Mouse (Mus musculus): ENCODE measurements around the gene Tmem259.

Gene Tmem259

DNA sequence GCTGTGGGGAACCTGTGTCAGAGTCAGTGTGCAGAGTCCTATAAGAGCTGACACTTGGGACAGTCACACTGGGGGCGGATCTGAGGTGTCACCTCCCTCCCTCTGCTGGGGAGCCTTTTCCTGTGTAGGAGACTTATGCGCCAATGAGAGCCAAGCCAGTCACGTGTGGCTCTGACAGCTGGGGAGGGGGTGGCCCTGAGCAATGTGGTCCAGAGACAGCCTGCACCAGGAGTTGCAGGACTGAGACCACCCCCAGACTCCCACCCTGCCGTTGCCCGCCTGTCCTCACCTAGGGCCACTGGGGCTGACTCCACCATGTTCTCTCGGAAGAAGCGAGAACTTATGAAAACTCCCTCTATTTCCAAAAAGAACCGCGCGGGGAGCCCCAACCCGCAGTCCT, 32.4 kb upstream of the Tmem259 start, which contains the start of gene Arhgap45:
Arhgap45 (plus strand) TSS at position 143 of the 400 bp plus-strand sequence.
- no peak for DNase-seq (ENCODE audit: low read depth, low spot score)

DNA sequence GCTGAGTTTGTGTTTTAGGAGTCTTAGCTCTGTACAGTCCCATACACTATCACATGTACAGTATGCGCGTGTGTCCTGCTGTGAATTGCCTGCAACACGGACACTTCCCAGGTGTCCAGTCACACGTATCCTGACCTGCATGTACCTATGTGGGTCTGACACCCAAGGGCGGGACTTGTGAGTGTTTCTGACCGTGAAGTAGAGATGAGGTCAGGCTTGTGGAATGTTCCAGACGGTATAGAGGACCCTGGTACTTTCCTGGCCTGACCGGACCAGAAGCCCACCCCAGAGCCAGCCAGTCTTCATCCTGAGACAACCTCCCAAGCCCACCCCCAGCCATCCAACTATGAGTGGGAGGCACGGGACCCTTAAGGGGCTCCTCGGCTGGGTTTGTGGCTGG, 31.5 kb upstream of the Tmem259 start:
- DNase-seq (ENCODE audit: low read depth, low spot score), result no peak

DNA sequence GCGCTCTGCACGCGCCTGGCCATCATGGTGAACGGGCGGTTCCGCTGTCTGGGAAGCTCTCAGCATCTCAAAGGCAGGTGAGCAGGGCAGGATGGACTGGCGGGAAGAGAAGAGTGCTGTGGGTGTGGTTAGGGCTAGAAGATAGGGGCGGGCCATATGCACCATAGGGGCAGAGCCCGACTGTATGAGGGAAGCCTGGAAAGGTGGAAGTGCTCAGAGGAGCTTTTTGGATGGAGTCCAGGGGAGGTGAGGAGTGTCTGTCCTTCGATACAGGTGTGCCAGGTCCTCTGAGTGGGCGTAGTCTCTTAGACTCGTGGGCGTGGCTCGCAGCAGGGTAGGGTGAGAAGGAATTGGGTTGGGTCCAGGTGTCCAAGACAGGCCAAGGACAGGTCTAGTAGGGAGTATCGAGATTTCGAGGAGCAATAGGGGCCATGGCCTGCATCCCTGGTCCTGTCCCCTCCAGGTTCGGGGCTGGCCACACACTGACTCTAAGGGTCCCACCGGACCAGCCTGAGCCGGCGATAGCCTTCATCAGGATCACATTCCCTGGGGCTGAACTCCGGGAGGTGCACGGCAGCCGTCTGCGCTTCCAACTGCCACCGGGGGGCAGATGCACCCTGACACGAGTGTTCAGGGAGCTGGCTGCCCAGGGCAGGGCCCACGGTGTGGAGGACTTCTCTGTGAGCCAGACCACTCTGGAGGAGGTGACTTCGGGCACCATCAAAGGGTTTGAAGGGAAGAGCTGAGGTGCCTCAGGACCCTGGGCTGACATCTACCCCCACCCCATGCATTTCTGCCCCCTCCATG, 30.6 kb upstream of the Tmem259 start:
- DNase-seq (ENCODE audit: low read depth, low spot score), result no peak

DNA sequence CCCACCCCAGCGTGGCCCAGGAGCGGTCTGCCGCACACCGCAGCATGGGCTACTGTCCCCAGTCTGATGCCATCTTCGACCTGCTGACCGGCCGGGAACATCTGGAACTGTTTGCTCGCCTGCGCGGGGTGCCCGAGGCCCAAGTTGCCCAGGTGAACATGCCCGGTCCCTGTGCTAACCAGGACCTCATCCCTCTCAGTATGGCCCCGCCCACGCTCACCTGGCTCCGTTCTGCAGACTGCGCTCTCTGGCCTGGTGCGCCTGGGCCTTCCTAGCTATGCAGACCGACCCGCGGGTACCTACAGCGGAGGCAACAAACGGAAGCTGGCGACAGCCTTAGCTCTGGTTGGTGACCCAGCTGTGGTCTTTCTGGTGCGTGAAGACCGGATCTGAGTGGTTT, 29.5 kb upstream of the Tmem259 start:
- DNase-seq (ENCODE audit: low read depth, low spot score), result no peak

DNA sequence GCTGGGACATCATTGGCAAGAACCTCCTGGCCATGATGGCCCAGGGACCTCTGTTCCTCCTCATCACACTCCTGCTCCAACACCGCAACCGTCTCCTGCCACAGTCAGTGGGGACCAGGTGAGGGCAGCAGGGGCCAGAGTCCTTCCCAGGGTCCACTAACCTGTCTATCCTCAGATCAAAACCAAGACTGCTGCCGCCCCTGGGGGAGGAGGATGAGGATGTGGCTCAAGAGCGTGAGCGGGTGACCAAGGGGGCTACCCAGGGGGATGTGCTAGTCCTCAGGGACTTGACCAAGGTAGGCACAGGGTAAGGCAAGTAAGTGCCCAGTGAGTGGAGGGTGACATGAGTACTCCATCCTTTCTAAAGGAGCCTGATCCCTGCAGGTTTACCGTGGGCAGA, 27.6 kb upstream of the Tmem259 start:
- no peak for DNase-seq (ENCODE audit: low read depth, low spot score)

DNA sequence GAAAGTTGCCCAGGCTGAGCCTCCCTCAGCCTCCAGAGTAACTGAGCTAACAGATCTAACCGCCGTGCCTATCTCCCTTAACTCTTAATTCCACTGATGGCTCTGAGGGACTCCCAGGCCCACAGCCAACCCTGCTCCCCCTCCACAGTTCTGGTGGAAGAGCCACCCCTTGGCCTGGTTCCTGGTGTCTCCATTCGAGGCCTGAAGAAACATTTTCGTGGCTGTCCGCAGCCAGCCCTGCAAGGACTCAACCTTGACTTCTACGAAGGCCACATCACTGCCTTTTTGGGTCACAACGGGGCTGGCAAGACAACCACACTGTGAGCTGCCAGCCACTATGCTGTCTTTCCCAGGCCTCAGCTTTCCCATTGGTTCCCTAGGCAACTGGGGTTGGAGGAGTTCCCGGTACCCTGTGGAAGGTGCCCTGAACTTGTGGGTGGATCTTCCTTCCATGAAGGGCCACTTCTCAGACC, 20.1 kb upstream of the Tmem259 start:
- no peak for DNase-seq (ENCODE audit: low read depth, low spot score)

DNA sequence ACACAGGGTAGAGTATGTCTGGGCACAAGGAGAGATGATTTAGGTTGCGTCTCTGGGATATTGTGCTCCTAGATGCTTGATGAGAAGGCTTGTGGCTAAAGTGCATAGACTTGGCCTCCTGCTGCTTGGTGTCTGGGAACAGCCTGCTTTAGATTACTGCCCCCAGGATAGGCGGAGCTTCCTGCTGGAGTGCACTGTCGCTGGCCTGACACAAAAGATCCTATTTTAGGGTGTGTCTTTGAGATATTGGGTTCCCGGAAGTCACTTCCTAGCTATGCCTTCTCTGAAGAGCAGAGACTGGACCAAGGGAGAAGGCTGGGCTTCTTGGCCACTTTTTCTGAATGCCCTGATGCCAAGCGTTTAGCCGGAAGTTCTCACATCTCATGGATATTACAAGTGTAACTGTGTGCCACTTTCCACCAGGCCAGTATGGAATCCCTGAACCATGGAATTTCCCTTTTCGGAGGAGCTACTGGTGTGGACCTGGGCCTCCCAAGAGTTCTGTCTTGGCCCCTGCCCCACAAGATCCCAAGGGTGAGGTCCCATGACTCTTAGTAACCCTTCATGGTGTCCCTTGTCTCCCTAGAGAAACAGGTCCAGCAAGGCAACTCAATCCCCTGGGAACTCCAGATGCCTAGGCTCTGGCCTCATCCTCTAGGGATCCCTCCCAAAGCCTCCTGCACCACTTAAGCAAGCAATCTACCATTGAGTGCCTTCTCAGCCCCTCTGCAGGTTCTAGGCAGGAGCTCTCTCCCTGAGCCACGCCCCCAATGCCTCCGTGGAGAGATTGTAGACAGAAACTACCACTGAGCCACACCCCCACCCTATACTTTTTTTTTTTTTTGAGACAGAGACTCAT, 19.5 kb upstream of the Tmem259 start:
- DNase-seq (ENCODE audit: low read depth, low spot score), result no peak

DNA sequence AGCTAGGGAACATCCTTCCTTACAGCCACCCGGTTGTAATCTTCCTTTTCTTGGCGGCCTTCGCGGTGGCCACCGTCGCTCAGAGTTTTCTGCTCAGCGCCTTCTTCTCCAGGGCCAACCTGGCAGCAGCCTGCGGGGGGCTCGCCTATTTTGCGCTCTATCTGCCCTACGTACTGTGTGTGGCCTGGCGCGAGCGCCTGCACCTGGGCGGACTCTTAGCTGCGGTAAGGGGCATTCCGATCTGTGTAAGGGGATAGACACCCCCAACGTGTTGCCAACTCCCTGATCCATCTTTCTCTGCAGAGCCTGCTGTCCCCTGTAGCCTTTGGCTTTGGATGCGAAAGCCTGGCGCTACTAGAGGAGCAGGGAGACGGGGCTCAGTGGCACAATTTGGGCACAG, 18.7 kb upstream of the Tmem259 start:
- DNase-seq (ENCODE audit: low read depth, low spot score), result no peak

DNA sequence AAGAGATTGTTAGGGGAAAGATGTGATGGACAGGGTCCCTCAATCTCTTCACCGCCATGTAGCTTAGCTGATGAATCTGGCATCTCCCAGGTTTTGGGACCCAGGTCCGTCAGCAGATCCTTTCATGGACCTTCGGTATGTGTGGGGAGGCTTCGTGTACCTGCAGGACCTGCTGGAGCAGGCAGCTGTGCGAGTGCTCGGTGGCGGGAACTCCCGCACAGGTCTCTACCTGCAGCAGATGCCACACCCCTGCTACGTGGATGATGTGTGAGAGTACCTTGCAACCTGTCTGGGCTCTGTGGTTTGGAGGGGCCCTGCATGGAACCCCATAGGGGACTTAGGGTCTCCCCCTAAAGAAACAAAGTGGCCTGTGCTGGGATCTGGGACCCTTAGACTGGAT, 17.8 kb upstream of the Tmem259 start:
- DNase-seq (ENCODE audit: low read depth, low spot score), result no peak

DNA sequence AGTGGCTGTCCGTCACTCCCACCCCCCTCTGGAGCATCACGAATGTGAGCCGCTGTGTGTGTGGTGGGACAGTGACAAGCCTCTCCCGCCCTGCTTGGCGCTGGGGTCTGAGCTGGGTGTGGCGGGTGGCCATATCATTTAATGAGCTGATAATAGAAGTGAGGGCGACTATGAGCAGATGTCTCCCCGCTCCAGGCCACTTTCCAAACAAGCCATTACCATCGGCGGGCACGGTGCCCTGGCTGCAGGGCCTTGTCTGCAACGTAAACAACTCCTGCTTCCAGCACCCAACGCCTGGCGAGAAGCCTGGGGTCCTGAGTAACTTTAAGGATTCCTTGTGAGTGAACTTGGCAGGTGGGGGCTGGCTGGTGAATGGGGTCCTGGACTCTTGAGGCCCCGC, 13.7 kb upstream of the Tmem259 start:
- DNase-seq (ENCODE audit: low read depth, low spot score), result no peak

DNA sequence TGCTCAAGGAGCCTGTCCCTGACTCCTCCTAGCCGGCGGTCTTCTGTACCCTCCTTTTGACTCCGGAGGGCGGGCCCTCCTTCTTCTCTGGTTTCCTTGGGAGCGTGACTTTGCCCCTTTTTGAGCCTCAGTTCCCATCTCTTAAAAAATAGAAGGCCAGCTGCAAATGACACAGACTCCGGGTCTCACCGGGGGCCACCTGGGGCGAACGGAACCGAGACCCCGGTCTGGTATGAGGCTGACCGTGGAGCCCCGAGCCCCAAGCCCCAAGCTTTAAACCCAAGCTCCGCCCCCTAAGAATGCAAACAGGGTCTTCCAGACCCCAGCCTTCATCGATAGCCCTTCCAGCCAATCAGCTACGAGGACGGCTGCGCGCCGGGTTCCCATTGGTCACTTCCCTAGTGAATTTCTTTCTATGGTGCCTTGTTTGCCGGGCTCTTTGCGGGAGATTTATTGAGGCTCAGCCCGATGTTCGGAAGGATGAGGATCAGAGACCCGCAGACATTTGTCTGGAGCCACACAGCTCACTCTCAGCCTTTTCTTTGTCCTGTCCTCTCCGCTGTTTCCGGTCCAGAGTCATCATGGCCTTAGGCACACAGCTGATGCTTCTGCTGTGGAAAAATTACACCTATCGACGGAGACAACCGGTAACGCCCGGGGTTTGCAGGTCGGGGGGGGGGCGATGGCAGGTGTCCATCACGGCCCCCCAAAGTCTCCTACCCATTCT, 13.1 kb upstream of the Tmem259 start:
- DNase-seq (ENCODE audit: low read depth, low spot score), result peak; percentile 95

DNA sequence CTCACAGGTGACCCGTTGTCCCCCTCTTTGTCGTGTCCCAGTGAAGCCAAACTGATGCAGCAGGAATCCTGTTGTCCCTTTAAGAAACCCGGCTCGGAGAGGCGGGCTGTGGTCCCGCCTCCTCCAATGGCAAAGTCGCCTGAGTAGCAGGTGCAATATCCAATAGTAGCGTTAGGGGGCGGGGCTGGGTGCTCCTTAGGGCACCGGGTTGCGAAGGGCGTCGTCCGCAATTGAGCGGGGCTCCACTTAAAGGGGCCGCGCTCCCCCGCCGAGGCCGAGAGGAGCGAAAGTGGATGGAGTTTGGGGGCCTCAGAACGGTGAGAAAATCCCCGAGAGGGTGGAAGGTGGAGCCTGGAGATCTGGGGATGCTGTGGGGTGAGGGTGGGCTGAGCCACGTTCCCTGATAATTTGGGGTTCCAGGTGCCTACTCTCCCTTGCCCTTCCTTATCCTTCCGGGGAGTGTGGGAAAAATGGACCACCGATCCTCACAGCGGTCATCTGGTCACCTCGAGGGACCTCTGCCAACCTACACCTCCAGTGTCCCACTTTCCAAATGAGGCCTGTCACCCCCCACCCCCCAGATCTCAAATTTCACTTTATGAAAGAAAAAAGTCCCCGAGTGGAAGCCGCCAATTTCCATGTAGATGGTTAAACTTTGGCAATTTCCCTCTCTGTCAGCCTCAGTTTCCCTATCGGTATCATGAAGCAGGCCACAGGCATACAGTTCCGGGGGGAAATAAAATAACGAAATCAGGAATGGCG, 12.3 kb upstream of the Tmem259 start, which contains the start of gene Abca7:
Abca7 (plus strand) TSS at position 223 of the 762 bp plus-strand sequence.
- peak; percentile 97 for DNase-seq (ENCODE audit: low read depth, low spot score)

DNA sequence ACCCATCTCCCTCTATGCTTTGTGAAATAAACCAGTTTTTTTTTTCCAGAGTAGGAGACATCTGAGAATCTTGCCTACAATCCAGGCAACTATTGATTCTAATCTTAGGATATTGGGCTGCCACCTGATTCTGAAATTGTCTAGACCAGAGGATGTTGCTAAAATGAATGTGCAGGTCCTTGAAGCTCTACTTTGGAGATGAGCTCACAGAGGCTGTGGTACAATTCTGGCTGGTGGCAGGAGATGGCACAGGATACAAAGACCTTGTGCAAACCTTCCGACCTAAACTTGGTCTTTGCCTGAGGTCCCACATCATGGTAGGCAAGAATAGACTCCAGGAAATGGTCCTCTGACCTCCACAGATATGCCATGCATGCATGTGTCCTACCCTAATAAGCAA, 11.5 kb upstream of the Tmem259 start:
- DNase-seq (ENCODE audit: low read depth, low spot score), result no peak

DNA sequence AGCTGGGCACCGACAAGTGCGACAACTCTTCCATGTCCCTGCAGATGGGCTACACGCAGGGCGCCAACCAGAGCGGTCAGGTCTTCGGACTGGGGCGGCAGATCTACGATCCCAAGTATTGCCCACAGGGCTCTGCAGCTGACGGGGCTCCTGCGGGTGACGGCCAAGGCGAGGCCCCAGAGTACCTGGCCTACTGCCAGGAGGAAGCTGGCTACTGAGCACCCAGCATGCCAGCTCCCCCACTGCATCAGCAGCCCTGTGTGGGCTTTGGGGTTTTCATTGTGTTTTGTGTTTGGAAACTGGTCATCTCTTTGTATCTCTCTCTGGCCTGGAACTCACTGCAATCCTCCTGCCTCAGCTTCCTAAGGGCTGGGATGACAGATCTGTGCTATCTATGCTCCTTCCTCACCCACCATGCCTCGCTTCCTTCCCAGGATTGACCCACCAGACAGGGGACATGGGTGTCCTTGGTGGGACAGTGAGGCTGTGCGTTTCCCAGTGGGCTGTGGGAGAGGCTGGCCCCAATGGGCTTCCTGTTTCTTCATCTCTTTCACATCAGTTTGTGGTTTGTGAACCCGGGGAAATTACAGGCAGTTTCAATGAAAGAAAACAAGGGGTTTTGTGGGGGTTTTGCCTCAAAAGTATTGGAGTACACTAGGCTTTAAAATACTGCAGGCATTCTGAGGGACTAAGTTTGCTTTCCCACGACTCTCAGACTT, 10.4 kb upstream of the Tmem259 start:
- DNase-seq (ENCODE audit: low read depth, low spot score), result no peak

DNA sequence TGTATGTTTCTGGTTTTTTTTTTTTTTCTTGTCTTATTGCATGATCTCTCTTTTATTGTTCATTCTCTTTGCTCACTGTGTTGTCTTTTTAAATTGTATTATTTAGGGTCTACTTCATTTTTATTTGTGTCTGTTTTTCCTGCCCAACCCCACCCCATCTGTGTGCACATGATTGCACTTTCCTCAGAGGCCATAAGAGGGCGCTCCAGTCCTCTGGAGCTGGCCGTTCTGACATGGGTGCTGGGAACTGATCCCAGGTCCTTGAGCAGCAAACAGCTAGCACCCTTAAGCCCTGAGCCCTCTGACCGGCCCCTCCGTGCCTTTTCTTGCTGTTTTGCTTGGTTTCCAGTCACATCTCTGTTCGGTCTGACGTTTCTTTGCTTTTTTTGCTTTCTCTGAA, 7.4 kb upstream of the Tmem259 start:
- no peak for DNase-seq (ENCODE audit: low read depth, low spot score)

DNA sequence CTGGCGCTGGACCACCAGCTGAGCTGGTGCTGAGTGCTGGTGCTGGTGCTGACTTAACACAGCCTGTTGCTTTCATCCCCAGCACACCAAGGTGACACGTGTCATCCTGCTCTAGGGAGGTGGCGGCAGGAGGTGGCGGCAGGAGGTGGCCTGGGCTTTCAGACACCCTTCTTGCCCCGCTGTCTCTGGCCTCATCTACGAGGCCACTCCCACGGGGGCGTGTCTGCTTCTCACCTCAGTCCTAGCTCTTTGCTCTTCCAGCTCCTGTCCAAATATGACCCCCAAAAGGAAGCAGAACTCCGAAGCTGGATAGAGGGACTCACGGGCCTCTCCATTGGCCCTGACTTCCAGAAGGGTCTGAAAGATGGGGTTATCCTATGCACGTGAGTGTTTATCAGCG, 7.0 kb upstream of the Tmem259 start:
- DNase-seq (ENCODE audit: low read depth, low spot score), result no peak

DNA sequence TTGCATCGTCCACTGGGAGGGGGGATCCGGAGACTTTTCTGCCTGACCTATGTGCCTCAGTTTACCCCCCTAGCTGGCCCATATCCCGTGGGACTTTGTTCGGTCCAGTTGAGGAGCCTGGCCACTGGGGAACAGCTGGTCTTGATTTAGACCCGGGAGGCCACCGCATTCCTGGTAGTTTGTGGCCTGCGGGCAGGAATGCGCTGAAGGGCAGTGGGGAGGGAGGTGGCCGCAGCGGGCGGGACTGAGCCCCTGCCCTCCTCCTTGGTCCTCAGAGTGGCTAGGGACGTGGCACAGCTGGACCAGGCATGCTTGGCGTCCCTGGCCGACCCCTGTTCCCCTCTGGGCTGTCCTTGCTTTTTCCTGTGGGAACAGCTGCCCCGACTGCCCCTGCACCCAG, 5.7 kb upstream of the Tmem259 start:
- DNase-seq (ENCODE audit: low read depth, low spot score), result peak; percentile 66

DNA sequence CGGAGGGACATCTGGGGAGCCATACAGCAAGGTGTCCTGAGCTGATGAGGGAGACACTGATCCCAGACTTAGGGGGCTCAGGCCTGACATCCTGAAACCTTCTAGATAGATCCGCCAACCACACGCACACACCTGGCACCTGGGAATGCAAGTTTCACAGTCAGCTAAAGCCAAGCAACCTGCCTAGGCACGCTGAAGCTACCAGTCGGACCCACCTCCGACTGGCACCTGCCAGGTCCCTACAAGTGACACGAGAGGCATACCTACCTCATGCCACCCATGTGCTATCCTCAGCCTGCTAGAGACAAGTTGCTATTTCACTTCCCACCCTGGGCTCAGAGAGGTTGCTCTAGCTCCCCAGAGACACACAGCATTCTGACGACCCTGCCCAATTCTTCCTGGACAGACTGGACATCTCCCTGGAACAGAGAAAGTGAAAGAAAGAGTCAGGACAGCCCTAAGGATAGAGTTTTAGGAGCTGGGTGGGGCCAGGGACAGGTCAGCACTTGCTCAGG, 5.2 kb upstream of the Tmem259 start:
- no peak for DNase-seq (ENCODE audit: low read depth, low spot score)

DNA sequence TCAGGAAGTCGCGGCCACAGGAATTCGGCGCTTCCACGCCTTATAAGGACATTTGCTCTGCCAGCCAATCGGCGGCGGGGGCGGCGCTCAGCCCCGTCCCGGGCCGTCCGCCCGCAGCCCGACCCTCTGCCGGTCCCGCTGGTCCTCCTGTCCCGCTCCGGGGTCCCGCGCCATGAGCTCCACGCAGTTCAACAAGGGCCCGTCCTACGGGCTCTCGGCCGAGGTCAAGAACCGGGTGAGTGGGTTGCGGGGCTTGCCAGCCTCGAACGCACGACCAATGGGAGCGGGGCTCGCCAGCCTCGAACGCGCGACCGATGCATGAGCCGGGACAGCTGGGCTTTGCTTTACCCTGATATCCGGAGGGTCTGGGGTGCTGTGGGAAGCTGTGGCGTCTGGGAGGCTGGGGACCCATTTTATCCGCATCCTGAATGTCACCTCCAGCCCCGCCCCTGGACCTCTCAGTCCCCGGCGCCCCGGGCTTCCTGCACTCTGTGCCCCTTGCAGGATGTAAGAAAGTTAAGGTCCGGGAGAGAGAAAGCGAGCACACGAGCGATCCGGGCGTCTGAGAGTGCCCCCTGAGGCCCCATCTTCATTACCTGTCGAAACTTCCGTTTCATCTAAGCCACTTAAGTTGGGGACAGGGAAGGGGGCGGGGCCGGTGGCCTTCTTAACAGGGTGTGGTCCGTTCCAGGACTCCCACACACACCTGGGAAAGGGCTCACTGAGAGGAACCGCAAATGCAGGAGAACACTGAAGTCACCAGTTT, 4.6 kb upstream of the Tmem259 start, which contains the start of gene Cnn2:
Cnn2 (plus strand) TSS at position 79 of the 766 bp plus-strand sequence.
- DNase-seq (ENCODE audit: low read depth, low spot score), result peak; percentile 57
